Mouse (Mus musculus): ENCODE measurements around the gene Olfr368.

The Olfr368 gene
- long read RNA-seq, experiment 1 = 0 reads
- long read RNA-seq, experiment 2 = 0 reads

- intact Hi-C loops (cut with DNase I) = no loop called here
These were observed at the start of gene Olfr368 for GRCm38 (mm10) chr2:37326215-37326614. TSS of gene Olfr368 (plus strand) at chr2:37326515.

- intact Hi-C loops (cut with DNase I) = loop anchor here (10.0 kb wide), 1 partner anchor 599 kb away; the partner anchor contains the start of gene Olfr347
These were observed 7.0 kb downstream of the Olfr368 start for GRCm38 (mm10) chr2:37333321-37333720.

GRCm38 (mm10) chr2:37338497-37339187 lies 12.3 kb downstream of the Olfr368 start:
- intact Hi-C loops (cut with DNase I) = loop anchor here (10.0 kb wide), 1 partner anchor 604 kb away; the partner anchor contains the start of gene Olfr347

- intact Hi-C loops (cut with DNase I) = no loop called here
These were observed 25.4 kb downstream of the Olfr368 start for GRCm38 (mm10) chr2:37351671-37352070.

- intact Hi-C loops (cut with DNase I) = no loop called here
These were observed 29.3 kb downstream of the Olfr368 start for GRCm38 (mm10) chr2:37355571-37355970.

GRCm38 (mm10) chr2:37358633-37359540 lies 32.6 kb downstream of the Olfr368 start, which contains the start of gene Pdcl:
TSS of gene Pdcl (minus strand) at chr2:37359332.
- intact Hi-C loops (cut with DNase I) = no loop called here

GRCm38 (mm10) chr2:37359908-37360307 lies 33.6 kb downstream of the Olfr368 start:
- intact Hi-C loops (cut with DNase I) = no loop called here

- intact Hi-C loops (cut with DNase I) = no loop called here
These were observed 44.3 kb downstream of the Olfr368 start for GRCm38 (mm10) chr2:37370651-37371050.

- intact Hi-C loops (cut with DNase I) = loop anchor here (5.0 kb wide), 2 partner anchors 36 to 111 kb away; no protein-coding TSS in a partner anchor
These were observed 49.7 kb downstream of the Olfr368 start for GRCm38 (mm10) chr2:37376018-37376417.

- intact Hi-C loops (cut with DNase I) = no loop called here
These were observed 53.9 kb downstream of the Olfr368 start for GRCm38 (mm10) chr2:37380189-37380588.

Measured in adrenal gland (tissue).